Mouse (Mus musculus) MEL-GATA-1-ER (cell line): Measurements from ENCODE around the gene Nxpe5.
"Not testable (repeated sequence)": the region's sequence is repeated elsewhere in the genome, so short reads cannot be mapped to it uniquely, and the experiment has no call there.

Experiments used
- DNase-seq: peaks from one replicate; pipeline ENCODE4 v3.0.0-alpha.2; 2012; ENCODE audit warnings: low read depth; ENCODE audit errors: extremely low read depth

The Nxpe5 gene

DNA sequence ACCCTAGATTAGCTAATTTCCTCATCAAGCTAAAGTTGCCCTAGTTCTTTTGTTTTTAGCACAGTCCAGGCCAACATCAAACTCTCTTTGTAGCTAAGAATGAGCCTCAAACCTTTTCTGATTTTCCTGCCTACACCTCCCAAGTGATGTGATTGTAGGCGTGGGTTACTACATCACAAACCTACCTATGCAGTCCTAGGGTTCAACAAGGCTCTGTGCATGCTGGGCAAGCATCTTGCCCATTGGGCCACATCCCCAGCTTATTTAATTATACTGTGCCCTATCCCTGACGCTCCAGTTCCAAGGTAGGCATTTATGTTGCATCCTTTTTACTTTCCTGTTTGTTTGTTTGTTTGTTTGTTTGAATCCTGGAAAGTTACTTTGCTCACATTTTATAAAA is at the start of gene Nxpe5:
TSS of gene Nxpe5 (plus strand) at position 199 of the 400 bp plus-strand sequence.
- no peak for DNase-seq

DNA sequence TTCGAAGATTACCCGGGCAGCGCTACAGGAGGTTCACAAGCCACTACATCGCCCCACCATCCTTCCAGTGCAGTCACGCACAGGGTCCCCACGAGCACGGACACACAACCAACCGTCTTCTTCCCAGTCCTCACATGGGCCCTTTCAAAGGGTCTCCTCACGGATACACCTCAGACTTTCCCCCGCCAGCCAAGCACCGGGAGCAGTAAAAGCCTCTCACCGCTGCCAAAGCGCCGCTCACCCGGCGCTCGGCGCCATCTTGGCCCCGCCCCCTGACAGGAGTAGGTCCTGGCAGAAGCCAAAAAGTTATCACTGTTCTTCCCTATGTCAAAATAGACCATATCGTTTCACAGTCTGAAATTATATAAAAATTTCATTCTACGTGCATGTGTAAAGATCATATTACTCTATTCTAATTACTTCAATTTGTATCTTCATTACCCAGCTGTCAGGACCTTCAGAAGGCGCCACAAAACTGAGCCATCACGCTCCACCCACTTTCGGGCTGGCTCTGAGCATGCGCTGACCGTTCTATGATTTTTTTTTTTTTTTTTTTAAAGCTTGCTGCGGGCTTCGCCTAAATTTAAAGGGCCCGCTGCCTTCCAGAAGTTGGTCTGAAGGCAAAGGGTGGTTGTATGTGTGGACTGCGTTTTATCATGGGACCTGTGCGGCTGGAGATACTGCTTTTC is 38.6 kb upstream of the Nxpe5 start, which contains the start of the genes Taf6 and Cnpy4:
TSS of gene Taf6 (minus strand) at position 502 of the 689 bp plus-strand sequence.
TSS of gene Cnpy4 (plus strand) at position 536 of the 689 bp plus-strand sequence.
- peak; percentile 78 for DNase-seq

DNA sequence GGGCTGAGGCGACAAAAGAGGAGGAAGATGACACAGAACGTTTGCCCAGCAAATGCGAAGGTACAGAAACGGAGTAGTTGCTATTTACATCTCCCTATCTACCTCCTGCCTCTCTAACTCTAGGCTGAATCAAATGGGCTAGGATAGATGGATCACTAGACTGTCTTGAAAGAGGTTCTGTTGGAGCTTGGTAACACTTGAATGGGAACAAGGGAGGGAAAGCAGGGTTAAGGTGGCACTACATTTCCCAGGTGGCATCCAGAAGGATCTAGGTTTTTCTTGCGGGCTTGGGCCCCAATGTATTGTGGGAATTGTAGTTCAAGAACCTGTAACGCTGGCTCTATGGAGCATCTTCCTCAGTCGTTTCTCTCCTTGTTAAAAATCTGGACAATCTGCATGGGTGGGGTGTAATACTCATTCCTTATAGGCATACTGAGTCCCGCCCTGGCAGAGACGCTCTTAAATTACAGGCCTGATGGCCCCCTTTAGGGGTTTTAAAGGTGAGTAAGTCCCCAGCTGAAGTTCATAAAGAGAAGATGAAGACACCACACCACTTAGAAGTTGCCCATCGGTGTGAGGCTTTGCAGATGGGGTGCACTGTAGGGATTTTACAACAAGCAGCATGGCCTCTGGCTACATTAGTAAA is 37.9 kb upstream of the Nxpe5 start:
- DNase-seq = peak; percentile 88

DNA sequence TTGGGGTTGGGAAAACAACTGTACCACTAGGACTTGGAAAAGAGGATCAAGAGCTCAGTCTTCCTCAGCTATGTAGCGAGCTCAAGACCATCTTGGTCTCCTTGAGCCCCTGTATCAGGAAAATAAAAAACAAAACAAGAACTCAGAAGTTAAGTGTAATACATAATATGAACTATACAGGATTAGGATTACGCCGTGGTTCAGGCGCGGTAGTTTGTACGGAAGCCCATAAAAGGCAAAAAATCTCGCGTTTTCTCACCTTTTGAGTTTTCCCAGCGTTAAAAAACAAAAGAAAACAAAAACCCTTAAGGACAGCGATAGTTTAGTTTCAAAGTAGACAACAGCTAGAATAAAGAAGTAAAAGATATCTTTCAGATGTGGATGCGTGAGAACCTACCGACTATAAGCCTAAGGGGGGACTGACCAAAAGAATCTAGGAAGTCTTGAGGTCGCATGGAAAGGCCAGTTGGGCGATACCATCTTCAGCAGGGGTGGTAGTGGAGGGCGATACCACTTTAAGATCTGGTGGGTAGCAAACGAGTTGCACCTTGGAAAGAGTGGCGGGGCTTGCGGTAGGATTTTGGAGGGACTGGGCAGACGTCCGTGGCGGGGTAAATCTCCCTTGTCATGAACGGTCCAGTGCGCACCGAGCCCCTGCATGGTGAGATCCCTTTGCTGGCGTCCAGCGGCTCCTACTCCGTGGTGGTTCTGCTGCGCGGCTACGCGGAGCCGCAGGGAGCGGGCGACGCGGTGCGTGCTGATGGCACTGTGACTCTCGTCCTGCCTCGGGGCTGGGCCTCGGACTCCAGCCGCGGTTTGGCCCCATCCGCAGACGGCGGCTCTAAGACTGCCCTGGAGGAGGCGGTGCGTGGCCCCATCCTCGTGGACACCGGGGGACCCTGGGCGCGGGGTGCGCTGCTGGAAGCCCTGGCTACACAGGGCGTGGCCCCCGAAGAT is 31.6 kb upstream of the Nxpe5 start, which contains the start of gene Mblac1:
TSS of gene Mblac1 (plus strand) at position 544 of the 957 bp plus-strand sequence.
- DNase-seq = peak; percentile 87

DNA sequence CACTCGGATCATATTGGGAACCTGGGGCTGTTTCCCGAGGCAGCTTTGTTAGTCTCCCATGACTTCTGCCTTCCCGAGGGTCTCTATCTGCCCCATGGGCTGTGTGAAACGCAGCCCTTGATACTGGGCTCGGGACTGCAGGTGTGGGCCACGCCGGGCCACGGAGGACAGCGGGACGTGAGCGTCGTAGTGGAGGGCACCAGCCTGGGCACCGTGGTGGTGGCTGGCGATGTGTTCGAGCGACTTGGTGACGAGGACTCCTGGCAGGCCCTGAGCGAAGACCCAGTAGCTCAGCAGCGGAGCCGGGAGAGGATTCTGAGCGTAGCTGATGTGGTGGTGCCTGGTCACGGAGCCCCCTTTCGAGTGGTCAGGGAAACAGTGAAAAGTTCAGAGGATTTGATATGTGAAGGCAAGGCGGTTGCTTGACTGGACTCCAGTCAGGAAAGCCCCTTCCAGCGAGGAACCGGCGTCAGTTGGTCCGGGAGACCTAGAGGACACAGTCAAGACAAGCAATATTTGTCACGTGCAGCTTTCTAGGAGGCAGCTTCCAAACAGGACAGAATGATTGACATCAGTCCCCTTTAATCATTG is 30.8 kb upstream of the Nxpe5 start:
- no peak for DNase-seq

DNA sequence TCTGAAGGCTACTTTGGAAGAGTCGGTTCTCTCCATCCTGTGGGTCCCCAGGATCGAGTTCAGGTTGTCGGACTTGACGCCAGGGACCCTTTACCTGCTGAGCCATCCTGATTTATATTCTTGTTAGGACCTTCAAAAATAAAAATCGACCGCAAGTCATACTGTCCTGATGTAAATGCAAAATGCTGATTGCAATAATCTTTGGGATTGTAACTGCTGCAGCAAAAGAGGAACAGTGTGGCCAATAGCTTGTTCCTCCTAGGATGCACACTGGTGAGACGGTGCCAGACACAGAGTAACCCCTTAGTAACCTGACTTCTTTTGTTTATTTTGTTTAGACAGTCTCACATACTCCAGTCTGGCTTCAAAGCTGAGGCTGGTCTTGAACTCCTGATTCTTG is 30.2 kb upstream of the Nxpe5 start:
- peak; percentile 55 for DNase-seq

DNA sequence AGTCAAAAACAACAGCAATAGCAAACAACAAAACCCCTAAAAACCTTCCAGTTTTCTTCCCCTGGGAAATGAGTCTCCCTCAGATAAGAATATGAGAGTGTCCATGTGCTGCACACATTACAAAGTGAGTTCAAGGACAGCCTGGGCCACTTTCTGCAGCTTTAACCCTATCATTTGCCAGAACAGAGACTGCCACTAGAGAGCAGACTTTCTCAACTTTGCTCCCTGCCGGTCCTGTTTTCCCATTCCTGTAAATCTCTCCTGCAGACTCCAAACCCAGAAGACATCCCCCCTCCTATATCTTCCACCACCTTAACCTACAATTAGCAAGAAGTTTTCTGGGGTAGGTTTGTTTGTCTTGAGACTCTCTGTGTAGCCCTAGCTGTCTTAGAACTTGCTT is 26.1 kb upstream of the Nxpe5 start:
- no peak for DNase-seq

DNA sequence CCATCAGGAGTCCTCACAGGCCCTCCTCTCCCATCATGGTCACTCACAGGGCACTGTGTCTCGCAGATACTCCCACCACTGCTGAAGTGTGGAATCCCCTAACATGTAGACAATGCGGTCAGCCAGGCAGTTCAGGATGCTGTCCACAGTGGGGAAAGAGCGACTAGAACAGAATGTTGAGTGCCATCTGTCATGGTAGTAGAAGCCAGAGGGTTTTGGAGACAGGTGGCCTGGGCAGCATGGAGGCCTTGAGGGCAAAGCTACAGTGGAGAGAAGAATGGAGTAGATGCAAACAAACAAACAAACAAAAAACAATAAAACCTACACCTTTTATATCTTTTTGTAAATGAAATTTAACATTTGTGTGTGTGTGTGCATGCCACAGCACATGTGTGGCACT is 23.6 kb upstream of the Nxpe5 start:
- DNase-seq = no peak

DNA sequence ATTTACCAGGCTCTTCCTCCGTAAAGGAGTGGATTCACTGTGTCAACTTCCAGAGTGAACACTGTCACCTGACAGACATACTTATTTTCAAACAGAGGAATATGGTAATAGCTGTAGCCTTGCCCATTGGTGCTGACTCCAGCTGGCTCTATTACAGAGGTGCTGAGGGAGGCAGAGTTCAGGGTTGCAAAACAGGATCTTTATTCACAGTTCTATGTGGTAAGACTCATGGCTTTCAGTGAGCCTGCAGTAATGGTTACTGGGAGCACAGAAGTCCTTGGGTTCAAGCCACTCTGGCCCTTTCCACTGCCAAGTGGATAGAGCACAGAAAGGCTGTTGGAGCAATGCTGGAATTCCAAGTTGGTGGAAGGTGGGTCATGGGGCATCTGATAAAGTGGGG is 18.4 kb upstream of the Nxpe5 start:
- DNase-seq = no peak

DNA sequence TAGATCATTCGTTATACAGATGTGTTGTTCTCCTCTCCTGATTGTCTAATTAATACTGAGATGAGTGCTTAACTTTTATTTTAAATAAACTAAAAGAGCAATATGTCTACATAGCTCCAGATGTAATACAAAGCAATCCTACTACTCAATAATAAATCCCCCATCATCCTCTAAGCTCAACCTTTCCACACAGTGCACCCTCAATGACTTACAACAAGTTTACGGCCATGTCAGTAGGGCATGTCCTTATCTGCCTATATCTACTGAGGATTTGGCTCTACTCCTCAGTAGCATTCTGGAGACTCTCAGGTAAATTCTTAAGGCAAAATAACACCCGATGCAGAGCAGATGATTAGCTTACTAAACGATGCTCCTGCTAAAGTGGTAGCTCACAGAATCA is 17.8 kb upstream of the Nxpe5 start:
- DNase-seq = no peak

DNA sequence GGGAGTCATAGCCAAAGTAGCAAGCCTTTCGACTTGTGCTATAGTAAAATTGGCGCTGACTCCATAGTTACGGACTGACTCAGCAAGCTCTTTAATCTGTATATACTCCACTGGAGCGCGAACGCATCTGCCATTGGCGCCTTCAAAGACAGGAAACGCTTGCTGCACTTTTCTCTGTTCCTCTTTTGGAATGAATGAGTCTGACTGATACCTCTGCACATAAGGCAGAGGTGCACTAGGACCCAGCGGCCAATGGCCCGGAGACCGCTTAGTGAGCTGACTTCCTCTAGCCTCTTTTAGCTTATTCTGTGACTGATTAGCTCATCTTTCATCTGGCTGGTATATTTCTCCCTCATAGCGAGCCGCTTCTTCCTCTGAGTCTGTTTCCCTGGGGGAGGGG is 9.1 kb upstream of the Nxpe5 start:
- not testable (repeated sequence) for DNase-seq

DNA sequence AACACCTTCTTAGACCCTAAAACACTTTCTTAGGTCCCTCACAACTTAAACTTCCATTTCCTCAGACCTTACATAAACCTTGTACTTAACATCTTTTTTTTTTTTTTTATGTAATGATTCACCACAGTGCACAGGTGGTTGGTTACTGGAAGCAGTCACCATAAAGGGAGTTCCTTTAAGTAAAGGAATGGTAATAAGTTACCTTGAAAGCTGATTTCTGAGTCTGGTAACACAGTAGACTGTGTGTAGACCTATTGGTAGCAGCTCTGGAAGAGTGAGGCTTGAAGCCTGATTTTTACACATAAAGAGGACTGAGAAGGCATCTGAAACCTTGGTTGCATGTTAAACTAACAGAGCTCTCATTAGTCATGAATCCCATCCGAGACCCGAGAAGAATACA is 5.8 kb upstream of the Nxpe5 start:
- DNase-seq = no peak

DNA sequence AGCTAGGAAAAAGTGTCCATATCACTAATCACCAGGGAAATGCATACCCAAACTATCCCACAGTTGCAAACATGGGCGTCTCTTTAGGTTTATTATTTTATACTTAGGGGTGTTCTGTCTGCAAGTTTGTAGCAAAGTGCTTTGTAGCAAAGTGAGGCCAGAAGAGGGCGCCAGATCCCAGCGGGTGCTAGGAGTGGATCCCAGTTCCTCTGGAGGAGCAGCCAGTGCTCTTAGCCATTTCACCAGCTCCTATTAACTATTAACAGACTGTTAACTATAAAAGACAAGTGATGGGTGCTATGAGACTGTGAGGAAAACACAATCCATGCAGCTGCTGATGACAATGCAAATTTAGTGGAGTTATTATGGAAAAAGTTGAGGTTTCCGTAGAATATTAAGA is 3.6 kb upstream of the Nxpe5 start:
- peak; percentile 67 for DNase-seq

DNA sequence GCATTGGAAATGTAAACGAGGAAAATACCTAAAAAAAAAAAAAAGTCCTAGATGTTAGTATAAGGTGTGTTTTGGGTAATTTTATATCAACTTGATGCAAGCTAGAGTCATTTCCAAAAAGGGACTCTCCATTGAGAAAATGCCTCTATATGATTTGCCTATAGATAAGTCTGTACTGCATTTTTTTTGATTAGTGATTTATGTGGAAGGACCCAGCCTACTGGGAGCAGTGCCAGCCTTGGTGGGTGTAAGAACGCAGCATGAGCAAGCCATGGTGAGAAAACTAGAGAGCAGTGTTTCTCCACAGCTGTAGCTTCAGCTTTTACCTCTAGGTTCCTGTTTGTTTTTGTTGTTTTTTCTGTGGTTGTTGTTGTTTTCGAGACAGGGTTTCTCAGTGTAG is 2.4 kb upstream of the Nxpe5 start:
- no peak for DNase-seq

DNA sequence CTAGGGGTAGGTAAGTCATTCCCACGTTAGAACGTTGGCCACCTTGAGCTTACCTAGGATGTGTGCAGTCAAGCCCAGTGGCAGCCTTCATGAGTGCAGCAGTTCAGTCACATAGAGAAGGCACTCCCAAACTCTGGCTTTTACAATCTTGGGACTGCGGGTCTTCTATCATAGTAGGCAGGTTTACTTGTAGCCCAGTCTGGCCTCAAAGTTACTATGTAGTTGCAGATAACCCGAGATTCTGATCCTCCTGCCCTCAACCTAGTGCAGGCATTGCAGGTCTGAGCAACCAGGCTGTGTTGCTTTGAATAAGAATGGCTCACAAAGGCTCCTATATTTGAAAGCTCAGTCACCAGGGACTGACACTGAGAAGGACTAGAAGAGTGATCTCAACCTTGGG is 793 bp downstream of the Nxpe5 start:
- no peak for DNase-seq

DNA sequence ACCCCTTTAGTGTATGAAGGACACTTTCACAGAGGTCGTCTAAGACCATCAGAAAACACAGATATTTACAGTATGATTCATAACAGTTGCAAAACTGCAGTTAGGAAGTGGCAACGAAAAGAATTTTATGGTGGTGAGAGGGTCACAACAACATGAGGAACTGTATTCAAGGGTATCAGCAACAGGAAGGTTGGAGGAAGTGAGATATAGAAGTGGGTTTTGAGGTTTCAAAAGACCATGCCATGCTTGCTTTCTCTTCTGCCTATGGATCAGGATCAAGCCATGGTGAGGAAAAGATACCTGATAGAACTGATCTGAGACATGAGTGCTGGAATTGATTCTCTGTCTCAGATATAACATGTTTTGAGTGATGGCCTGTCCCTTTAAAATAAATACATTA is 1.7 kb downstream of the Nxpe5 start:
- DNase-seq = peak; percentile 95

DNA sequence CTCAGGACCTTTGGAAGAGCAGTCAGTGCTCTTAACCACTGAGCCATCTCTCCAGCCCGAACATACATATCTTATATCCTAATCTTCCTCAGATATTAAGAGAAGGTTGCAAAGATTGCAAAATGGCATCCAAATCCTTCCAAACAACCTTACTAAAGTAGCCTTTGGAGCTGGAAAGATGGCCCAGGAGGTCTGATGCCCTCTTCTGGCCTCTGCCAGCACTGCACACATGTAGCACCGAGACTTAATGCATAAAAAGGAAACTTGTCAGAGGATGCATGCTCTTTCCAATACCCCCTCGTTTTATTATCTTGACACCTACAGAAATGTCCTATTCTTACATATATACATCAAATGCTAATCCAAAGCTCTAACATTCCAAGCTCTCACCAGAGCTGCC is 2.3 kb downstream of the Nxpe5 start:
- peak; percentile 57 for DNase-seq

DNA sequence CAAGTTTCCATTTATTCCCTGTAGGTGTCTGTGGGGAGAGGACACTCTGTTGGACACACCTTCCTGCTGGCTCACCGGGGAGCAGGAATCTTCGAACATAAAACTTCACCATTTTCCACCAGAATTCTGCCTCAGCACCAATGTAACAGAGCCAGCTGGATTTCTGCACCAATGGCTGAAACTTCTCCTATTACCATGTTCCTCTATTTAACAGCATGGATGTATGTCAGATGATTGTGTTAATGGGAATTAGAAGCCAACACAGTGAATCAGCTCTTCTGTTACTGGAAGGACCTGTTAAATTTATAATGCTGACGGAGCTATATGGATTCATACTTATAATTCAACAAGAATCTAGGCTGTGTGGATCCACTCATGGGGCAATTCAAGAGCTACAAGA is 3.8 kb downstream of the Nxpe5 start:
- peak; percentile 26 for DNase-seq

DNA sequence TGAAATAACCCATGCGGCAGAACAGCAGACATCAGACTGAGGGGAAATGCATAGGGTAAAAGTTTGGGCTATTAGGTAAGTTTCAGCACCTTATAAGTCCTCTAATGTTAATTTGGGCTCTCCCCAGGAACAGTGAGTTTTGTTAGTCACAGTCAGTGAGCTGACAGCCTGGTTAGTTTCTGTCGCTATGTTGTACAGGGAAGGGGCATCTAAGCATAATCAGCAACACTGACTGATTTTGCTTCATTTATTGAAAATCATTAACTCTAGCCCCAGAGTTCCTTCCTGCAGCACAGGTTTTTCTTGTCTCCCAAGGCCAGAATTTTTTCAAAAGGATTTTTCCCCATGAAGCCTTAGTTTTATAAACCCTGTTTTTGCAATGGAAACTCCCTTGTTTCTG is 8.1 kb downstream of the Nxpe5 start:
- no peak for DNase-seq

DNA sequence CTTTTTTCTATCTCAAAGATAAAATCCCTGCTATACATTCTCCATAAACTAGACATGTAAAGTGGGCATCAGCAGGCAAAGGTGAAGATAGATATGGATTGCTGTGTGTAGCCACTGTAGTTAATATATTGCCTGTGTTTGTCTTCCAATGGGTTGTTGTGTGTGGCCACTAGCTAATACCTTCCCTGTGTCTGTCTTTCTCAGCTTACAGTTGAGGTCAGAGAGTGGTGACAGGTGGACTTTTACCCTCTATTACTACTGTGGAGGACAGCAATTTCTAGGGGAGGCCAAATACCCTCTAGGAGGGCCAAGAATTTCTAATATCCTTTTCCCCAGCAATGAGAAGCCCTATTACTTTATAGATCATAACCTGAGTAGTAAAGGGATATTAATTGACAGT is 8.5 kb downstream of the Nxpe5 start:
- no peak for DNase-seq

DNA sequence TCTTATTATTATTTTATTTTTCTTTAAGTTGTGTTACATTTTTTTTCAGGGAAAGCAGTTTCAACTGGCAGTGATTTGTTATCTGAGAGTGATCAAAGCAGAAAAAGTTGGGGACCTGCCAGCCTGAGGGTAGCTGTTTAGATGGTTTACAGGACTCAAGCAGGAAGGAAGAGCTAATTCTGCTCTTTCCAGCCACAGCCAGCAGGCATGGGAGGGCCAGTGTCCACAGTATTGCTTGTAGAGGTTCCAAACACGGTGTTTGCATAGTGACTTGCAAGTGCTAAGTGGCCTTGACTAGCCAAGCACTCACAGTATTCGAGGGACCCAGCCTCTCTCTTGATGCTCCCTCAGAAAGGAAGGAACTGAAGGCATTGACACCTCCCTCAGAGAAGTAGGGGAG is 15.8 kb downstream of the Nxpe5 start:
- DNase-seq = no peak

DNA sequence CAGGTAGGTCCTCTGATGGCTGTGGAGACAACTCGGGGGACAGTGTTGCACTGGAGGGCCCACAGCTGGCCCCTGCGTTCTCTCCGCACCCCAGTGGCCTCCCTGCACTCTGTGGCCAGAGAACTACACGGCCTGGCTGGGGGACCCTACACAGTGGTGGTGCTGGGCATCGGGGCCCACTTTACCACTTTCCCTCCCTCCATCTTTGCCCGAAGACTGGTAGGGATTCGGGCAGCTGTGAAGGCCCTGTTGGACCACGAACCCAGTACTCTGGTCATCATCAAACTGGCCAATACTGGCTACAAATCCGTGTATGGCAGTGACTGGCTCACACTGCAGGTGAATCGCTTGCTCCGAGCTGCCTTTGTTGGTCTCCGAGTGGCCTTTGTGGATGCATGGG is 25.4 kb downstream of the Nxpe5 start:
- no peak for DNase-seq
